Mouse (Mus musculus) bone marrow, adult 2 months (tissue): ENCODE results near the gene Umodl1. TPM values are rescaled to one million over a fixed set of nuclear protein-coding genes. Genes with fewer than 3 reads are reported as not detected.

Experiments used
- H3K27ac ChIP-seq: fragments of 200-500 bp; 2 replicates; pipeline ENCODE4 v1.5.1; 2012; ENCODE audit warnings: low read depth, mild to moderate bottlenecking, control low read depth, inconsistent platforms, low read length; ENCODE audit not compliant: control insufficient read depth, poor library complexity, insufficient read depth
- H3K4me1 ChIP-seq: fragments of 200-500 bp; 2 replicates; pipeline ENCODE4 v1.6.1; 2011; ENCODE audit warnings: low read length; ENCODE audit not compliant: control insufficient read depth, insufficient read depth
- H3K4me3 ChIP-seq: fragments of 200-500 bp; replicated peaks from 2 replicates; pipeline ENCODE3; 2011; ENCODE audit warnings: mild to moderate bottlenecking, low read depth, low read length, control low read depth; ENCODE audit not compliant: control insufficient read depth
- CTCF ChIP-seq: fragments of 200-500 bp; IDR thresholded peaks from 2 replicates; pipeline ENCODE4 v1.5.1; 2011; ENCODE audit warnings: low read length, control low read depth; ENCODE audit not compliant: control insufficient read depth, insufficient read depth
- POLR2A ChIP-seq: fragments of 200-500 bp; IDR thresholded peaks from 2 replicates; pipeline ENCODE4 v1.6.1; 2011; ENCODE audit warnings: low read depth, mild to moderate bottlenecking, control low read depth, low read length, borderline replicate concordance; ENCODE audit not compliant: control insufficient read depth
- WGBS: fragments of 180-500 bp; shearing (Covaris S2); methylation state at CpG from one replicate; pipeline ENCODE4 v1.1.7; 2018; 5-methylcytosine and 5-hydroxymethylcytosine counted together
- polyA plus RNA-seq: library from polyadenylated mRNA; stranded (reverse); fragments of >200 nt; gene quantifications from 2 replicates; pipeline ENCODE4 v1.2.4, GENCODE M21; 2011; ENCODE audit warnings: low replicate concordance; ENCODE audit not compliant: missing spikeins, insufficient read depth, insufficient read length

The Umodl1 gene
- polyA plus RNA-seq, 1 experiment, result not detected

DNA sequence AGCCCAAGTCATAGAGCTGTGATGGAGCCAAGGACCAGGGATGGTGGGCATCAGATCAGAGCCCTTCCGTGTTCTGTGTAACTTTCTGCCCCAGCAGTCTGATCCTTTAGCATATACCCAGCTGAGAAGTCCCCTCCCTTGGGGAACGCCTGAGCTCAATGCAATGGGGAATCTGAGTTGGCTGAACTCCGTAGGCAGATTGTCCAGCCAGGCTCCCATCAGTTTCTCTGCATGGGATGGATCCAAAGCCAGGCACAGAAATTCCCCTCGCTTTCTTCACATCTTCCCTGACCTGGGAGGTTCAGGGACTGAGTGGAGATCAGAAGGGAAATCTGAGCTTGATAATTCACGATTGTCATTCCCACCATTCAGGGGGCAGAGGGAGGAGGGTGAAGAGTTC lies 19.1 kb upstream of the Umodl1 start:
- whole genome bisulfite sequencing, result 68% methylated on average over 5 of the region's 5 CpGs
- TF ChIP-seq POLR2A (no peak), CTCF (no peak)
- Histone ChIP-seq H3K27ac (no peak overlapping the region), H3K4me1 (no peaks in the 10 kb centered on the region), H3K4me3 (no peak overlapping the region)

DNA sequence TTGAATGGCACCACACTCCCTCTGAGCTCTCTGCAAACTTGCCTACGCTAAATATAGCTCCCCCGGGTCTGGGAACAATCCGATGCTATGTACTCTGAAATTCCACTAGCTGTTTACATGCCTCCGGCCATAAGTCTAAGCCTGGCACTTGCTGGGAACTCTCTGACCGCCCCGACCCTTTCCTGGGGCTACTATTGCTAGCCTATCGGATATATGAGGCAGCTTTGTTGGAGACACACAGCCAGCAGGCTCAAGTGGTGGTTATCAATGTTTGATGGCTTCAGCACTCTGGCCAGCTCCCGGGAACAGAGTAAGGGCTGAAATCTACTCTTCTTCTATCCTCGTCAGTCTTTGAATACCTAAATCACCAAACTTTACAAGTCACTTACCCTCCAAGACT lies 15.9 kb upstream of the Umodl1 start:
- TF ChIP-seq POLR2A, result no peak
- TF ChIP-seq CTCF, result no peak
- Histone ChIP-seq H3K27ac (no peak overlapping the region), H3K4me1 (no peaks in the 10 kb centered on the region), H3K4me3 (no peak overlapping the region)
- 59% methylated on average over 9 of the region's 9 CpGs for WGBS

GRCm38 (mm10) chr17:30948382-30948781 lies 6.1 kb upstream of the Umodl1 start:
- Histone ChIP-seq H3K27ac (no peak overlapping the region), H3K4me3 (no peak overlapping the region), H3K4me1 (no peaks in the 10 kb centered on the region)
- TF ChIP-seq POLR2A (no peak), CTCF (no peak)
- 48% methylated on average over 1 of the region's 1 CpGs for WGBS

DNA sequence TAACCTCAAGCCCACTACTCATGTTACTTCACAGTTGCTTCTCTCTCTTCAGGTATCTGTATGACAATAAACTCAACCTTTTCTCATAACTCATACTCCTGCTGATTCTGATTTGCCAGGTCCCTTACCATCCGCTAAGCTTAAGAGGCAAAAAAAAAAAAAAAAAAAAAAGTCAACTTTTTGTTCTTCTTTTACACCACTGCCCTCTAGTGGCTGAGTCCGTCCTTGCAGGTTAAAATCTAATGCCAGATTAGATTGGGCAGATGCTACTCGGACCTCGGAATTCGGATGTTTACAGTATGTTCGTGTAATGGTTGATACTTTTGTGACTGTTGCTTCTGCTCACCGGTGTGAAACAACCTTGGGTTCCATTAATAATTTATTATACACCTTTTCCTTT lies 3.7 kb upstream of the Umodl1 start:
- Histone ChIP-seq H3K27ac (no peak overlapping the region), H3K4me1 (no peaks in the 10 kb centered on the region), H3K4me3 (no peak overlapping the region)
- TF ChIP-seq POLR2A, result no peak
- no peak for TF ChIP-seq CTCF
- whole genome bisulfite sequencing, result 2% methylated on average over 7 of the region's 7 CpGs

DNA sequence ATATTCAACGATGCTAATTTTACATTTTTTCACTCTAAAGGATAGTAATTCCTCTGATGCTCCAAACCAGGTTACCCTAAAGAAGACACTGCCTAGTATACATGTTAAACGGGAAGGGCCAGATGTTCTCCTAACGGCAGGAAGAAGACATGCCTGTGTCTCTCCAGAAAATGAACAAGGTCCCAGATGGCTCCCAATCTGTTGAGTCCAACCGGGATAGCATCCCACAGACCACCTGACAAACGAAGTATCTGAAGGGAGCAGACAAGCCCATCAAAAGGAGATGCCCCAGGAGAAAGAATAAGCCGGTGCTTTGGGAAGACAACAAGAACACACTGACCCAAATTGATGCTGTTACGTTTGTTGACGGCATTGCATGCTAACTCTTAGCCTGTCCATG lies 2.8 kb upstream of the Umodl1 start:
- TF ChIP-seq POLR2A (no peak), CTCF (no peak)
- Histone ChIP-seq H3K4me1 (no peaks in the 10 kb centered on the region), H3K4me3 (no peak overlapping the region), H3K27ac (no peak overlapping the region)
- WGBS, result 61% methylated on average over 8 of the region's 8 CpGs

DNA sequence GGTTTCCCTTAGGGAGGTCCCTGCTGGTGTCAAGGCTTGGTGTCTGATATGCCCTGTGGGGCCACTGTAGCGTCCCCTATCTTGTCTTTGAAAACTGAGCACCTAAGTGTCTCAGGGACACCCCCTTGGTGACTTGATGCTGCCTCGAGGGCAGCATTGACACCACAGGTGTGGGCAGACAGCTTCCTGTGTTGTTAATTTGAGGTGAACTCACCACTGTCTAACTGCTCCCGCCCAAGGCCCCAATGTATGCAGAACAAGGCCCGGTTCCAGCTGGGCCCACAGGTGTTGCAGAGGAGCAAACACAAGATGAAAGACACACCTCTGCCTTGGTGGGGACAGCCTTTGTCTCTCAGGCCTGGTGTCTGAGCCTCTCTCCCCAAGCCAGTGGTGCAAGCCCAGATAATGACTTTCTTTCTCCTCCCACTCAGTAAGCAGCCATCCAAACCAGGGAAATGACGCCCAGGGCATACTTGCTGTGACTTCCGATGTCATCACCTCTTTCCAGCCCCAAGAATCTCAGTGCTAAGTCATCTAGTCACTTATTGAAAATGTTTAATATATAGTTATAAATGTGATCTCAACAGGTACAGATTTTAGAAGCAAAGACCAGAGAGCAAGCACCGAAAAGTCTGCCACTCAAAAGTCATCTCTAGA lies 7.6 kb downstream of the Umodl1 start:
- WGBS, result 63% methylated on average over 7 of the region's 7 CpGs
- TF ChIP-seq POLR2A (no peak), CTCF (no peak)
- H3K27ac ChIP-seq, result no peak overlapping the region
- no peaks in the 10 kb centered on the region; the same call in 1 of the 2 replicates for H3K4me1 ChIP-seq
- no peak overlapping the region for H3K4me3 ChIP-seq

DNA sequence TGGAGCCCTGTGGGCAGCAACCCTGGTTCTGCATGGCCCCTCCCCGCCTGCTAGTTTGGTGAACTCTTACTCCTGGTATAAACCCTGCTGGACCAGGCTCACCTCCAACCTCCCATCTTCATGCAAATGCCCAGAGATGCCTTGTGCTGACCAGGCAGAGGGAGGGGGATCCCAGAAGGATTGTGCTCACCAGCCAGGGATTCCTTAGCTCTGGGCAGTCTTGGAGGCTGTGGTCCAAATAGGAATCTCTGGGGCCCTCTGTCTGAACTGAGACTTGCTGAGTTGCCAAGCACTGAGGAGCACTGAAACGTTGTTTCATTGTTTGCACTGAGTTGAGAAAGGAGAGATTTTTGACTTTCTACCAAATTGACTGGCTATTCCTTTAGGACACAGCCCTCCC lies 8.4 kb downstream of the Umodl1 start:
- H3K4me1 ChIP-seq, result no peaks in the 10 kb centered on the region; the same call in 1 of the 2 replicates
- 50% methylated on average over 2 of the region's 2 CpGs for WGBS
- TF ChIP-seq CTCF (no peak), POLR2A (no peak)
- H3K4me3 ChIP-seq, result no peak overlapping the region
- no peak overlapping the region for H3K27ac ChIP-seq

DNA sequence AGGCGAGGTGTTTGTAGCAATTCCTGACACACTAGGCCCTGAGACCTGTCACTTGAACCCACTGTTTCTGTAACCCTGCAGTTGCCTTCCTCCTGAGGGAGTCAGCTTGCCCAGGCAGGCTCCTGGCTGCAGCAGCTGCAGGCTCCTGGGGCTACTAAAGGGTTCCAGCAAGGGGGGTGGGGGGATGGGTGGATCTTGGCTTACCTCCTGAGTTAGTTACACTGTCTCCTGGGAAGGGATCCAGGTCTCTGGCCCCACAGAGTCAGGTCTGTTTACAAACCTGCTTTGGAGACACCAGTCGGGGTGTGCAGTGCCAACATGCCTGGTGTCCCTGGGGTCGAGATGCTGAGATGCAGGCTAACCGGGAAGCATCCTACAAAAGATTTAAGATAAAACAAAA lies 15.5 kb downstream of the Umodl1 start:
- H3K4me1 ChIP-seq, result no peaks in the 10 kb centered on the region
- no peak overlapping the region for H3K27ac ChIP-seq
- no peak overlapping the region for H3K4me3 ChIP-seq
- 79% methylated on average over 4 of the region's 4 CpGs for WGBS
- no peak for TF ChIP-seq POLR2A
- no peak for TF ChIP-seq CTCF

DNA sequence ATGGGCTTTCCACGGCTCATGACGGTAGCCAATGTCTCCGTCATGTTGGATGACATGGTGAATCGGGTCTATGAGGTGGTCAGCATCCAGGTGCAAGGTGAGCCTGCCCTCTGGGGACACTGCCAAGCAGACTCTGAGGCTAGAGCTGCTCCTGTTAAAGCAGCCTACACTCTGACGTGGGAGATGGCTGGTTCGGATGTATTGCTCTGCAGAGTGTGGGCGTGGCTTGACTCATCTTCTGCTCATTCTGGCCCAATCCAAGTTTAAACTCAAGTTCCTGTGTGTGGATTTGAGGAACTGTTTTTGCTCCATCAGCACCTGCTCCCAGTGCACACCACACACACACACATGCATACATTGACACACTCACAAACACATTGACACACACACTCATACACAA lies 17.4 kb downstream of the Umodl1 start:
- no peak overlapping the region for H3K27ac ChIP-seq
- TF ChIP-seq POLR2A (no peak), CTCF (no peak)
- no peak overlapping the region for H3K4me3 ChIP-seq
- 73% methylated on average over 7 of the region's 7 CpGs for WGBS
- no peaks in the 10 kb centered on the region for H3K4me1 ChIP-seq
